Mouse (Mus musculus): ENCODE results near the gene Obscn. TPM values are rescaled to one million over a fixed set of nuclear protein-coding genes. Genes with fewer than 3 reads are reported as not detected.

The Obscn gene
- polyA plus RNA-seq, 1 experiment from 2014 or later: 69.4 TPM

GRCm38 (mm10) chr11:58967346-58967745, 168.9 kb downstream of the Obscn start:
- WGBS: 95% methylated on average over 1 of the region's 1 CpGs
- ATAC-seq (ENCODE audit: insufficient number of reproducible peaks, insufficient read depth, low FRiP score, low read depth): no peak
- Histone ChIP-seq H3K4me2 (ENCODE audit: low read length) (no peak overlapping the region), H3K27me3 (ENCODE audit: control insufficient read depth, insufficient read depth, low read length) (peaks cover 12% of the 10 kb centered on the region; the same call in 1 of the 2 replicates), H3K9me3 (ENCODE audit: control insufficient read depth, low read length) (no peaks in the 10 kb centered on the region), H3K4me3 (ENCODE audit: control insufficient read depth in 1 of 2, insufficient read depth in 1 of 2, low read depth in 1 of 2, low read length in 2 of 2) (no peak overlapping the region), H3K4me1 (ENCODE audit: control insufficient read depth in 2 of 2, insufficient read depth in 2 of 2, low read length in 2 of 2) (peaks cover 8 to 22% of the 10 kb centered on the region in 2 experiments; a peak in 3 of 4 replicates), H3K36me3 (ENCODE audit: control insufficient read depth, insufficient read depth, low read length) (peaks cover 28% of the 10 kb centered on the region), H3K27ac (replicated peaks in 1 of 2; ENCODE audit: control insufficient read depth in 1 of 2, insufficient read depth in 1 of 2, low read depth in 2 of 2, low read length in 2 of 2) (no peak overlapping the region), H3K9ac (ENCODE audit: low read length) (no peak overlapping the region)

DNA sequence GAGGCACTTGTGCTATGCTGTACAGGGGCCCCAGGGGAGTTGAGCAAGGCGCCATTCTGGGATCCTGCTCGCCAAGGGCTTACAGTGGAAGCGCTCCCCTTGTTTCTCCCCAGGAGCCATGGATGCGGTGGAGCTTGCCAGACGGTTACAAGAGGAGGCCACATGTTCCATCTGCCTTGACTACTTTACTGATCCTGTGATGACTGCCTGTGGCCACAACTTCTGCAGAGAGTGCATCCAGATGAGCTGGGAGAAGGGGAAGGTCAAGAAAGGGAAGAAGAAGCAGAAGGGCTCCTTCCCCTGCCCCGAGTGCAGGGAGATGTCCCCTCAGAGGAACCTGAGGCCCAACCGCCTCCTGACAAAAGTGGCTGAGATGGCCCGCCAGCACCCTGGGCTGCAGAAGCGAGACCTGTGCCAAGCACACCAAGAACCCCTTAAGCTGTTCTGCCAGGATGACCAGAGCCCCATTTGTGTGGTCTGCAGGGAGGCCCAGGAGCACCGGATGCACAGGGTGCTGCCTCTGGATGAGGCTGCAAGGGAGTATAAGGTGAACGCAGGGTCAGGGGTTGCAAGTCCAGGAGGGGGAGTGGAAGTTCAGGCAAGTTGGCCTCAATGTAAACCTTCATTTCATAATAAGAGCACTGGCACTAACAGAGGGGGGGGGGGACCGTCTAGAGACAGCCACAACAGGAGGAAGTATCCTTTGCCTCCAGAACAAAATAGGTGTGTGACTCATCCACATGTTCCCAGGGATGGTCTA, 171.0 kb downstream of the Obscn start:
- Histone ChIP-seq H3K4me2 (ENCODE audit: low read length) (no peak overlapping the region), H3K9ac (ENCODE audit: low read length) (no peak overlapping the region), H3K9me3 (ENCODE audit: control insufficient read depth, low read length) (no peaks in the 10 kb centered on the region), H3K4me1 (ENCODE audit: control insufficient read depth in 2 of 2, insufficient read depth in 2 of 2, low read length in 2 of 2) (peaks cover 8 to 15% of the 10 kb centered on the region in 2 experiments; a peak in 3 of 4 replicates), H3K27ac (replicated peaks in 1 of 2; ENCODE audit: control insufficient read depth in 1 of 2, insufficient read depth in 1 of 2, low read depth in 2 of 2, low read length in 2 of 2) (no peak overlapping the region), H3K36me3 (ENCODE audit: control insufficient read depth, insufficient read depth, low read length) (peaks cover 6% of the 10 kb centered on the region), H3K4me3 (ENCODE audit: control insufficient read depth in 1 of 2, insufficient read depth in 1 of 2, low read depth in 1 of 2, low read length in 2 of 2) (no peak overlapping the region), H3K27me3 (ENCODE audit: control insufficient read depth, insufficient read depth, low read length) (peaks cover 28% of the 10 kb centered on the region)
- WGBS: 39% methylated on average over 12 of the region's 12 CpGs
- no peak for ATAC-seq (ENCODE audit: insufficient number of reproducible peaks, insufficient read depth, low FRiP score, low read depth)

GRCm38 (mm10) chr11:58964216-58964615, 172.0 kb downstream of the Obscn start:
- Histone ChIP-seq H3K36me3 (ENCODE audit: control insufficient read depth, insufficient read depth, low read length) (peaks cover 4% of the 10 kb centered on the region; the same call in 1 of the 2 replicates), H3K4me3 (ENCODE audit: control insufficient read depth in 1 of 2, insufficient read depth in 1 of 2, low read depth in 1 of 2, low read length in 2 of 2) (no peak overlapping the region), H3K4me1 (ENCODE audit: control insufficient read depth in 2 of 2, insufficient read depth in 2 of 2, low read length in 2 of 2) (peaks cover 9 to 21% of the 10 kb centered on the region in 2 experiments), H3K27ac (replicated peaks in 1 of 2; ENCODE audit: control insufficient read depth in 1 of 2, insufficient read depth in 1 of 2, low read depth in 2 of 2, low read length in 2 of 2) (no peak overlapping the region), H3K9me3 (ENCODE audit: control insufficient read depth, low read length) (no peaks in the 10 kb centered on the region), H3K9ac (ENCODE audit: low read length) (no peak overlapping the region), H3K27me3 (ENCODE audit: control insufficient read depth, insufficient read depth, low read length) (peaks cover 28% of the 10 kb centered on the region), H3K4me2 (ENCODE audit: low read length) (no peak overlapping the region)
- ATAC-seq (ENCODE audit: insufficient number of reproducible peaks, insufficient read depth, low FRiP score, low read depth): no peak
- 83% methylated on average over 7 of the region's 7 CpGs for WGBS

GRCm38 (mm10) chr11:58963543-58963942, 172.7 kb downstream of the Obscn start:
- Histone ChIP-seq H3K36me3 (ENCODE audit: control insufficient read depth, insufficient read depth, low read length) (peaks cover 6% of the 10 kb centered on the region; the same call in 1 of the 2 replicates), H3K27ac (replicated peaks in 1 of 2; ENCODE audit: control insufficient read depth in 1 of 2, insufficient read depth in 1 of 2, low read depth in 2 of 2, low read length in 2 of 2) (no peak overlapping the region), H3K4me2 (ENCODE audit: low read length) (no peak overlapping the region), H3K4me1 (ENCODE audit: control insufficient read depth in 2 of 2, insufficient read depth in 2 of 2, low read length in 2 of 2) (peaks cover 9 to 23% of the 10 kb centered on the region in 2 experiments), H3K27me3 (ENCODE audit: control insufficient read depth, insufficient read depth, low read length) (peaks cover 28% of the 10 kb centered on the region), H3K9ac (ENCODE audit: low read length) (no peak overlapping the region), H3K9me3 (ENCODE audit: control insufficient read depth, low read length) (no peaks in the 10 kb centered on the region), H3K4me3 (ENCODE audit: control insufficient read depth in 1 of 2, insufficient read depth in 1 of 2, low read depth in 1 of 2, low read length in 2 of 2) (no peak overlapping the region)
- ATAC-seq (ENCODE audit: insufficient number of reproducible peaks, insufficient read depth, low FRiP score, low read depth): no peak
- 32% methylated on average over 17 of the region's 17 CpGs for WGBS

- Histone ChIP-seq H3K9ac (ENCODE audit: low read length) (no peak overlapping the region), H3K36me3 (ENCODE audit: control insufficient read depth, insufficient read depth, low read length) (peaks cover 20% of the 10 kb centered on the region), H3K27me3 (ENCODE audit: control insufficient read depth, insufficient read depth, low read length) (peaks cover 28% of the 10 kb centered on the region), H3K4me2 (ENCODE audit: low read length) (0 out of 2 replicates have a peak overlapping the region, but pooled peaks have one; percentile 6), H3K4me3 (ENCODE audit: control insufficient read depth in 1 of 2, insufficient read depth in 1 of 2, low read depth in 1 of 2, low read length in 2 of 2) (no peak overlapping the region), H3K27ac (replicated peaks in 1 of 2; ENCODE audit: control insufficient read depth in 1 of 2, insufficient read depth in 1 of 2, low read depth in 2 of 2, low read length in 2 of 2) (no peak overlapping the region), H3K4me1 (ENCODE audit: control insufficient read depth in 2 of 2, insufficient read depth in 2 of 2, low read length in 2 of 2) (peaks cover 13 to 34% of the 10 kb centered on the region in 2 experiments), H3K9me3 (ENCODE audit: control insufficient read depth, low read length) (no peaks in the 10 kb centered on the region)
- no peak for ATAC-seq (ENCODE audit: insufficient number of reproducible peaks, insufficient read depth, low FRiP score, low read depth)
- WGBS: 53% methylated on average over 50 of the region's 50 CpGs
Measured at GRCm38 (mm10) chr11:58961364-58962177, 174.6 kb downstream of the Obscn start.

DNA sequence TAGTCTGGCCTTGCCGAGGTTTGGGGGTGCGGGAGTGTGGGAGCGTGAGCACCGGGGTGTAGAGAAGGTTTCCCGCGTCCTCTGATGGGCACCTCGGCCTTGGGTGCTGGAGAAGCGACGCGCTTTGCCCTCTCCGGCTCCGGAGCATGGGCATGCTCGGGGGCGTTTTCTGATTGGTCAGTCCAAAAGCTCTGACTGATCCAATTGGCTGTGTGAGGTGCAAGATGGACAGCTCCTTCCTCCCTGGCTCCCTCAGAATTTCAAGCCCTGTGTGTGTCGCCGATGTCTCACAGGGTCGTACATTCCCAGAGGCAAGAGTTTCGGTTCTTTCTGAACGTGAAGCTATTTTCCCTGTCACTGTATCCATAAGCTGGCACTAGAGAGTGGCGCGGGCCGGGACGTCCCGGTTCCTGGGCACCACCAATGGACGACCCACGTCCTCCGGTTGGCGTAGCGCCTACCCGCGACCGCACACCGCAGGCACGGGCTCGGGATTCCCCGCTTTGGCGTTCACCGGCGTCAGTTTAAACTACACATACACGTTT, 176.2 kb downstream of the Obscn start:
- H3K36me3 ChIP-seq (ENCODE audit: control insufficient read depth, insufficient read depth, low read length): peaks cover 22% of the 10 kb centered on the region

GRCm38 (mm10) chr11:58959186-58959825, 176.9 kb downstream of the Obscn start:
- peaks cover 28% of the 10 kb centered on the region for H3K27me3 ChIP-seq (ENCODE audit: control insufficient read depth, insufficient read depth, low read length)
- no peak for ATAC-seq (ENCODE audit: insufficient number of reproducible peaks, insufficient read depth, low FRiP score, low read depth)
- H3K36me3 ChIP-seq (ENCODE audit: control insufficient read depth, insufficient read depth, low read length): peaks cover 22% of the 10 kb centered on the region
- H3K4me3 ChIP-seq (ENCODE audit: control insufficient read depth in 1 of 2, insufficient read depth in 1 of 2, low read depth in 1 of 2, low read length in 2 of 2): peak overlapping the region in 1 of 2 experiments; percentile 54; a peak in 2 of 4 replicates
- WGBS: 32% methylated on average over 15 of the region's 15 CpGs
- peaks cover 7 to 27% of the 10 kb centered on the region in 2 experiments for H3K4me1 ChIP-seq (ENCODE audit: control insufficient read depth in 2 of 2, insufficient read depth in 2 of 2, low read length in 2 of 2)
- H3K9ac ChIP-seq (ENCODE audit: low read length): peak overlapping the region; percentile 67
- 0 out of 4 replicates have a peak overlapping the region, but pooled peaks of 1 of the 2 experiments have one; percentile 42 for H3K27ac ChIP-seq (replicated peaks in 1 of 2; ENCODE audit: control insufficient read depth in 1 of 2, insufficient read depth in 1 of 2, low read depth in 2 of 2, low read length in 2 of 2)
- H3K4me2 ChIP-seq (ENCODE audit: low read length): peak overlapping the region; percentile 91
- no peaks in the 10 kb centered on the region for H3K9me3 ChIP-seq (ENCODE audit: control insufficient read depth, low read length)

More for the DNA sequence above, 176.2 kb downstream of the Obscn start:
- Histone ChIP-seq H3K27ac (replicated peaks in 1 of 2; ENCODE audit: control insufficient read depth in 1 of 2, insufficient read depth in 1 of 2, low read depth in 2 of 2, low read length in 2 of 2) (peak overlapping the region; percentile 42 to 54; a peak in 3 of 4 replicates), H3K4me1 (ENCODE audit: control insufficient read depth in 2 of 2, insufficient read depth in 2 of 2, low read length in 2 of 2) (peaks cover 8 to 31% of the 10 kb centered on the region in 2 experiments), H3K27me3 (ENCODE audit: control insufficient read depth, insufficient read depth, low read length) (peaks cover 28% of the 10 kb centered on the region), H3K4me3 (ENCODE audit: control insufficient read depth in 1 of 2, insufficient read depth in 1 of 2, low read depth in 1 of 2, low read length in 2 of 2) (peak overlapping the region; percentile 54 to 85), H3K4me2 (ENCODE audit: low read length) (peak overlapping the region; percentile 91), H3K9ac (ENCODE audit: low read length) (peak overlapping the region; percentile 67), H3K9me3 (ENCODE audit: control insufficient read depth, low read length) (no peaks in the 10 kb centered on the region)
- peak; percentile 72 for ATAC-seq (ENCODE audit: insufficient number of reproducible peaks, insufficient read depth, low FRiP score, low read depth)
- 2% methylated on average over 40 of the region's 40 CpGs for WGBS
